Mouse (Mus musculus): ENCODE measurements around the gene Spag9.

Gene Spag9

DNA sequence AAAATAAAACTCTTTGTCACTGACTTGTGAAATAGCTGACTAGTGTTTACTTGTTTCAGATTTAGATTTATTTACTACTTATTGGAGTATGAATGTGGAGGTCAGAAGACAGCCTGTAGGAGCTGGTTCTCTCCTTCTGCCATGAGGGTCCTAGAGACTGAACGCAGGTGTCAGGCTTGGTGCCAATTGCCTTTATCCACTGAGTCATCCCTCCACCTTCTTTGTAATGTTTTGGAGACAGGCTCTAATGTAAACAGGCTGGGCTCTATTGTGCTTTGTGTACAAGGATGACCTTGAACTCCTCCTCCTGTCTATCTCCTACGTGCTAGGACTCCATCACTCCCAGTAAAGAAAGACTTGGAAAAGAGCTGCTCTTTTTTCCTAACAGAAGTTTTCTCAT lies 51.4 kb downstream of the Spag9 start:
- DNase-seq (ENCODE audit: low spot score in 2 of 2), result no peak

- no peak for DNase-seq (ENCODE audit: low spot score in 2 of 2)
Measured at GRCm38 (mm10) chr11:94054176-94054575, 58.3 kb downstream of the Spag9 start.

- no peak for DNase-seq (ENCODE audit: low spot score in 2 of 2)
Measured at GRCm38 (mm10) chr11:94054901-94055300, 59.0 kb downstream of the Spag9 start.

- no peak for DNase-seq (ENCODE audit: low spot score in 2 of 2)
Measured at GRCm38 (mm10) chr11:94063941-94064340, 68.0 kb downstream of the Spag9 start.

GRCm38 (mm10) chr11:94070455-94070854 lies 74.6 kb downstream of the Spag9 start:
- no peak for DNase-seq (ENCODE audit: low spot score in 2 of 2)

GRCm38 (mm10) chr11:94073283-94073682 lies 77.4 kb downstream of the Spag9 start:
- no peak for DNase-seq (ENCODE audit: low spot score in 2 of 2)

DNA sequence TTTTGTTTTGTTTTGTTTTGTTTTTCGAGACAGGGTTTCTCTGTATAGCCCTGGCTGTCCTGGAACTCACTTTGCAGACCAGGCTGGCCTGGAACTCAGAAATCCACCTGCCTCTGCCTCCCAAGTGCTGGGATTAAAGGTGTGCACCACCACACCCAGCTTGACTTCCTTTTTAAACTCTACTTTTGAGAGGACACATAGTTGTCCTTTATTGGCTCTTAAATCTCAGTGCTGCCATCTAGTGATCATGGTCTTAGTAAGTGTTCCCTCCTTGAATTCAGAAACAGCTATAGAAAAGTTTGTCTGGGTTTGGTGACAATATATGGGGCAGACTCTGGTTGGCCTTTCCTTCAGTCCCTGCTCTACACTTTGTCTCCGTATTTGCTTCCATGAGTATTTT lies 91.1 kb downstream of the Spag9 start:
- peak in 1 of 2 experiments; percentile 26 for DNase-seq (ENCODE audit: low spot score in 2 of 2)

- no peak for DNase-seq (ENCODE audit: low spot score in 2 of 2)
Measured at GRCm38 (mm10) chr11:94090496-94090895, 94.6 kb downstream of the Spag9 start.

DNA sequence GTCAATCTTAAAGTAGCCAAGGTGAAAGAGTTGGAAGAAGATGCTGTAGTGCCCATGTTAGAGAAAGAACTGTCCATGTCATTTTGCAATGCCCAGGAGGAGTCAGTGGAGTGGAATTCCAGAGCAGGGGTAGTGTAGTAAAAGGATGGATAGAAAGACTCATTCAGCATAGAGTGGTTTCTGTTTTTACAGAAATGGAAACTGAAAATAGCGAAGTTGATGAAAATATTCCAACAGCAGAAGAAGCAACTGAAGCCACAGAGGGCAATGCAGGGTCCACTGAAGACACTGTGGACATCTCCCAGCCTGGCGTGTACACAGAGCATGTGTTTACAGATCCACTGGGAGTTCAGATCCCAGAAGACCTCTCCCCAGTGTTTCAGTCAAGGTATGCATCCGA lies 101.6 kb downstream of the Spag9 start:
- no peak for DNase-seq (ENCODE audit: low spot score in 2 of 2)

- DNase-seq (ENCODE audit: low spot score in 2 of 2), result no peak
Measured at GRCm38 (mm10) chr11:94098840-94099239, 102.9 kb downstream of the Spag9 start.

- DNase-seq (ENCODE audit: low spot score in 2 of 2), result no peak
Measured at GRCm38 (mm10) chr11:94113795-94114194, 117.9 kb downstream of the Spag9 start.

DNA sequence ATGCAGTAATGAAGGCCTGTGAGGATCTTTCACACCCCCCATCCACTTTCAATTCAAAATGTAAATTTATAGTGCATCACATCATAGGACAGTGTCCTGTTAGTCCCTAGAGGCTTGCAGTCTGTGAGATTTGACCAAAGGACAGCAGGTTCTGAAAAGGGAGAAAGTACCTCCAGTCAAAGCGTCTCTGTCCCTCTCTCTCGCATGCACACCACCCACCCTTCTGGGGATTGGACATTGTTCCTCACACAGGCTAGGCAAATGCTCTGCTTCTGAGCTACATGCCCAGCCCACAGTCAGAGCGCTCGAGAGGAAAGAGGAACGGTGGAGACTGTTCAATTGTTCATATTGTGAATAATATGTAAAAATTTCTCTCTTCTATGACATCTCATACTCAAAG lies 119.5 kb downstream of the Spag9 start:
- no peak for DNase-seq (ENCODE audit: low spot score in 2 of 2)

- no peak for DNase-seq (ENCODE audit: low spot score in 2 of 2)
Measured at GRCm38 (mm10) chr11:94116655-94117054, 120.8 kb downstream of the Spag9 start.

GRCm38 (mm10) chr11:94117836-94118235 lies 121.9 kb downstream of the Spag9 start:
- no peak for DNase-seq (ENCODE audit: low spot score in 2 of 2)

DNA sequence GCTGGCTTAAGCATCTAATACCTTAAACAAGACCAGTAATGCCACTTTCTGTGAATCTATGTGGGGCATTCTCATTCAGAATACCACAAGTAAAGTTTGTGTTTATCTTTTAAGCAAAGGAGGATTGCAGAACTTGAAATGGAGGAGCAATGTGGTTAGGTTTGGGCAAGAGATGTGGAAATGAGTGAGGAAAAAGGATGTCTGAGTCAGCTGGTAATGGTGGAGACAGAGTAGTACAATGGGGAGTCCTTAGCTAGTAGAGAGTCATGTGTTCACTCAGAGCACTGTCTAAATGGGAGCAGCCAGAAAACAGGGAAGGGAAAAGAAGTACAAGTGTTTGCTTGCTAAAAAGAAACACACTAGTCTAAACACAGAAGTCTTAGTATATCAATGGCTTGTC lies 122.7 kb downstream of the Spag9 start:
- no peak for DNase-seq (ENCODE audit: low spot score in 2 of 2)

GRCm38 (mm10) chr11:94120690-94121089 lies 124.8 kb downstream of the Spag9 start:
- no peak for DNase-seq (ENCODE audit: low spot score in 2 of 2)

DNA sequence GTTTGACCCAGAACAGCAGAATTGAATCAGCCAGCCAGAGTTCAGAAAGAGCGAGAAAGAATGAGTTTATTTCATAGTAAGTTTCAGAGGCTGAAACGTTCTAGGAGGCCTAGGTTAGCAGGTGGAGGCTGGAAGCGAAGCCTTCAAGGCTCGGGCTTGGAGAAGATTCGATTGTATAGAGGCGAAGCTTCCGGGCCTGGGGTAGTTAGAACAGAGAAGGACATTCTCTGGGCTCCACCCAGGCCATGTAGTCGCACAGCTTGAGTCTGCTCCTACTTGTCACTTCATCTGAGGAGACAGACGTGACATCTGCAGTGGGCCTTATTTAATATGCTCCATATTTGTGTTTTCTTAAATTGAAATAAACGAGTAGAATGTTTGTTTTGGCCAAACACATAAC lies 125.6 kb downstream of the Spag9 start:
- DNase-seq (ENCODE audit: low spot score in 2 of 2), result no peak

GRCm38 (mm10) chr11:94122341-94123030 lies 126.6 kb downstream of the Spag9 start:
- no peak for DNase-seq (ENCODE audit: low spot score in 2 of 2)

DNA sequence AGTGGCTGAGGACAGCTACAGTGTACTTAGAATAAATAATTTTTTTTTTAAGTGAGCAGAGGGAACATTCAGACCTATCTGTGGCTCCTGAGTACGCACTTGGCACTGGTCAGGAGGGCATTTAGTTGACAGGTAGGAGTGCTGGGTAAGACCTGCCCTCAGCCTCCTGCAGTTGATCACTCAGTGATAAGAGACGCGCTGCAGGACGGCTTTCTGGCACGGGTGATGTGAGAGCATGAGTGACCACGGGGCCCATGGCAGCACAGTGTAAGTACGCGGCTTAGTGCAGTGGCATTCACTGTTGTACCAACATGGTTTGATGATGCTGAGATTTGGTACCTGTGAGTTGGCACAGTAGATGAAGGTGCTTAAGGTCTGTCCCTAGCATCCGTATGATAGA lies 130.8 kb downstream of the Spag9 start:
- no peak for DNase-seq (ENCODE audit: low spot score in 2 of 2)

- DNase-seq (ENCODE audit: low spot score in 2 of 2), result peak; percentile 86 to 94
Measured at GRCm38 (mm10) chr11:94127966-94128365, 132.1 kb downstream of the Spag9 start.

DNA sequence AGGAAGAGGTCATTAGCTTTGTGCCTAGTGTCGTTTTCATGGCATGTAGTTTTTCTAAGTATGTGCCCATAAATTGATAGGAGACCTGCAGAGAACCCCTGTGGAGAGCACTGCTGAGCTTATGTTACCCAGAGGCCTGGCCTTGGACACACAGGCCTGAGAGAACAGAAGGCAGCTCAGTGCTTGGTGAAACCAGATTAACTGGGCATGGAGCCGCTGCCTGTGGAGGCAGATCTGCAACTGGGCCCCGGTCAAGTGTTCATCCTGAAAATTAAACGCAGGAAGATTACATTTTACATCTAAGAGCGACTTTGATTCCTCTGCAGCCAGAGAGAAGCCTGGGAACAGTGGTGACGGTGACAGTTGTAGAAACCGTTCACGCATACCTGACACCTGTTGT lies 132.6 kb downstream of the Spag9 start:
- DNase-seq (ENCODE audit: low spot score in 2 of 2), result no peak

DNA sequence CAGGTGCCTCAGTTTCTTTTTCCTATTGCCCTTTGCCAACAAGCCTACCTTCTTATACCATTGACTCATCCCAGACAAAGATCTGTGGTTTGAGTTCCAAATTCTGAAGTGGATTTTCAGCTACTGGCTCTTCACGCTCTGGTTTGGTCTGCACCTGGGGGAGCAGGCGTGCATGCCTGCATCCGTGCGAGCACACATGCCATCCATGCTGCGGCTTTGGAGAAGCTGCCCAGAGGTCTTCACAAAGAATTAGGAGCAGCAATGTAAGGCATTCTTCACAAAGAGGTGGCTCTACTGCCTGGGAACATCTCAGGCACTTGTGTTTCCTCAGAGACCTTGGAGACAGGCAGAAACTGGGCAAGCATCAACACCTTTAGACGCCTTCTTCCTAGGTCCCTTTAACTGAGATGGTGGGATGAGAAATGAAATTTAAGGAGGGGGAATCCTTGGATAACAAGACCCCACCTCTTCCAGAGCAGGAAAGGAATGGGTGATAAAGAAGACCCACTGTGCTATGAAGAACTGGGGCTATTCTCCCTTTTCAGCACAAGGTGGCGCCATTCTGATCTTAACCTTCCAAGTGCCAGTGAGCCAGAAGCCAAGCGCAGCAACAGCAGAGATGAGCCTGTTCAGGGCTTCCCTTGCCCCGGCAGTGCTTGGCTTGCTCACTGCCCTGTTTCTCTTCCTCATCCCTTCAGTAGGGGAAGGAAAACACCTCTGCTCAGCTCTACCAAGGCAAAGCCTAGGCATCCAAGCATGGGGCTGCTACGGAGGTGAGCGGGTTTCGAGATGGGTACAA lies 133.6 kb downstream of the Spag9 start:
- DNase-seq (ENCODE audit: low spot score in 2 of 2), result peak; percentile 65 to 79

Data from right cerebral cortex, adult 2 months (tissue).